Mouse (Mus musculus) hindbrain, embryonic 15.5 days (tissue): Measurements from ENCODE around the gene Vash2. TPM values are rescaled to one million over a fixed set of nuclear protein-coding genes. Genes with fewer than 3 reads are reported as not detected.

ENCODE experiments used
- ATAC-seq: fragments of 200-750 bp; cut with Nextera tagmentation; 2 replicates; pipeline ENCODE4 v1.8.0; 2017; ENCODE audit warnings: low read depth, moderate number of reproducible peaks, moderate TSS enrichment; ENCODE audit not compliant: low FRiP score
- H3K27ac ChIP-seq: fragments of 300-500 bp; sonication (generic); replicated peaks from 2 replicates; pipeline ENCODE4 v1.5.1; 2015; ENCODE audit warnings: mild to moderate bottlenecking, inconsistent platforms
- H3K27me3 ChIP-seq: fragments of 300-500 bp; sonication (generic); 2 replicates; pipeline ENCODE4 v1.6.1; 2015; ENCODE audit warnings: control low read depth, inconsistent platforms
- H3K36me3 ChIP-seq: fragments of 300-500 bp; sonication (generic); 2 replicates; pipeline ENCODE4 v1.6.1; 2015; ENCODE audit warnings: control low read depth, inconsistent platforms
- H3K4me1 ChIP-seq: fragments of 300-500 bp; sonication (generic); replicated peaks from 2 replicates; pipeline ENCODE4 v1.6.1; 2015; ENCODE audit warnings: control low read depth, inconsistent platforms
- H3K4me2 ChIP-seq: fragments of 300-500 bp; sonication (generic); 2 replicates; pipeline ENCODE4 v1.6.1; 2015; ENCODE audit warnings: moderate library complexity, mild to moderate bottlenecking, inconsistent platforms
- H3K4me3 ChIP-seq: fragments of 300-500 bp; sonication (generic); 2 replicates; pipeline ENCODE4 v1.5.1; 2015; ENCODE audit warnings: mild to moderate bottlenecking, inconsistent platforms
- H3K9ac ChIP-seq: fragments of 300-500 bp; sonication (generic); 2 replicates; pipeline ENCODE4 v1.6.1; 2015; ENCODE audit warnings: inconsistent platforms
- H3K9me3 ChIP-seq: fragments of 300-500 bp; sonication (generic); 2 replicates; pipeline ENCODE4 v1.6.1; 2016; ENCODE audit warnings: control low read depth, inconsistent platforms
- WGBS: fragments of 180-500 bp; shearing (Covaris S2); methylation state at CpG from one replicate; pipeline ENCODE4 v1.1.7; 2015; 5-methylcytosine and 5-hydroxymethylcytosine counted together
- polyA plus RNA-seq: library from polyadenylated mRNA; unstranded; fragments of >200 nt; fragmentation: Nextera tagmentation; extraction: Ambion mirVana; gene quantifications from 2 replicates; pipeline ENCODE4 v1.2.1, GENCODE M21; 2015

Vash2 gene
- polyA plus RNA-seq, 1 experiment from 2014 or later: 83.6 TPM

DNA sequence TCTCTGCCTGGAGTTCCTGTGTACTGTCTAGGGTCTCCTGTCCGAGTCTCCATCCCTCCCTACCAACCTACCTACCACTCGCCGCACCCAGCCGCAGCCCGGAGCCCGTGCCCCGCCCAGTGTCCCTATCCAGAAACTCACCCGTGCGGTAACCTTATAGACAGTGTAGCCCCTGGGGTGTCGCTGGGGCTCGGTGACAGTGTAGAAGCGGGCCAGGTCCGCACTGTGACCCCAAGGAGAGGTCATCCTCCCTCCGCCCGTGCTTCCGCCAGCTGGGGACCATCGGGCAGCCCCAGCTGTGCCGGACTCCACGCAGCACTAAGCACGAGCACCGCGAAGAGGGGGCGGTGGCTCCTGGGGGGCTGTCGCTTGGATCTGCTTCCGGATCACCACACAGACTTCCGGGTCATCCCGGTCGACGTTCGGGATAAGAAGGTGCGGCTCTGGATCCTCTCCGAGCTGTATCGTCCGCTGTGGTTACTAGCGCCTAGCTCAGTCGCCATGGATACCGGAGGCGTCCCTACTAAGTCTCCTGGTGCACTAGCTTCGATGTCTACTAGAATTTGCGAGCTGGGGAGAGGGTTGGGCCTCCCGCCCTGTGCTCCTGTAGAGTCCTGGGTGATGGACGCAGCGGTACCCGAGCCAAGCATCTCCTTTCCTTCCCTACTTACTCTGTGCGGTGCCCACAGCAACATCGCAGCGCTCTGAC lies 67.5 kb downstream of the Vash2 start, which contains the start of gene Rps6kc1:
TSS of gene Rps6kc1 (minus strand) at position 356 of the 709 bp plus-strand sequence.
- Histone ChIP-seq H3K9me3 (no peaks in the 10 kb centered on the region), H3K4me3 (peak within 1 kb of the TSS; percentile 75), H3K4me2 (peak within 1 kb of the TSS; percentile 74), H3K27me3 (no peaks in the 10 kb centered on the region), H3K27ac (peak within 1 kb of the TSS; percentile 82), H3K36me3 (no peaks in the 10 kb centered on the region), H3K9ac (peak within 1 kb of the TSS; percentile 81), H3K4me1 (peaks cover 31% of the 10 kb centered on the region)
- ATAC-seq: peak; percentile 97
- WGBS: under 1% methylated on average over 46 of the region's 47 CpGs

DNA sequence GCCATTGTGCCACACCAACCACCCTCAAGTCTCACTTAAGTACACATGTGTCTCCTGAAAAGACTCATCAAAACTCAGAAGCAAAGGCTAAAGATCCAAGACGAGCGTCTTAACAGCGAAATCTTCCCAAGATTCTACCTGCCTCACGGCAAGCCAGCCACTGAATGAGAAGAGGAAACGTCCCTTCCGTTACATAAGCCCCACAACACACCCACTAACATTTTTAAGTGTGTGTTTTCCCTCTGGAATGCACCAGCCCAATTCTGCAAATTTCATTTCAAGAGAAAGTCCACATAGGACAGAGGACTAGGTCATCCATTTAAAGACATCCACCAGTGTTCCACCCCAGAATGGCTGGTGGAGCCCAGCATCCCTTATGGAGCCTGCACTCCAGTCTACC lies 68.3 kb downstream of the Vash2 start:
- Histone ChIP-seq H3K27ac (0 out of 2 replicates have a peak overlapping the region, but pooled peaks have one; percentile 82), H3K9me3 (no peaks in the 10 kb centered on the region), H3K9ac (peak overlapping the region; percentile 81), H3K4me1 (peaks cover 31% of the 10 kb centered on the region), H3K4me3 (peak overlapping the region; percentile 75), H3K36me3 (no peaks in the 10 kb centered on the region), H3K27me3 (no peaks in the 10 kb centered on the region), H3K4me2 (peak overlapping the region; percentile 74)
- 79% methylated on average over 6 of the region's 6 CpGs for WGBS
- no peak for ATAC-seq

DNA sequence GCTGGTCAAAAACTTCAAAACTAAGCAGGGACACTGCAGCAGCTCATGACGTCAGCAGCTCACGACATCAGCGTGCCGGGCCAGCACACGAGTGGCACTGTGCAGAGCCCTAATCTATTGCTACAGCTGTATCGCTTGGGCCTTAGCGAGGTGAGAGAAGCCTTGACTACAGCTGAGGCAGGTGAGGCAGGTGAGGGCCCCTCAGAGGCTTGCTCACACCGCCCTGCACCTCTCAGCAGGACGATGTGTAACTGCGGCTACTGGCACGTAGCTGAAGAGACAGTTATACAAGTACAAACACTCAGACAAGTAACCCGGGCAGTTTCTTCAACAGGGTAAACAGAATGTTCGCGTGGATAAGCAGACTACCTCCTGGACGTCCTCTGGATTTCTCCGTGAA lies 74.4 kb downstream of the Vash2 start:
- no peak overlapping the region for H3K9ac ChIP-seq
- whole genome bisulfite sequencing: 94% methylated on average over 16 of the region's 16 CpGs
- H3K9me3 ChIP-seq: no peaks in the 10 kb centered on the region
- no peaks in the 10 kb centered on the region for H3K27me3 ChIP-seq
- ATAC-seq: no peak
- peaks cover 10% of the 10 kb centered on the region for H3K4me1 ChIP-seq
- H3K4me3 ChIP-seq: no peak overlapping the region
- no peak overlapping the region for H3K27ac ChIP-seq
- H3K36me3 ChIP-seq: peaks cover 11% of the 10 kb centered on the region
- H3K4me2 ChIP-seq: no peak overlapping the region

DNA sequence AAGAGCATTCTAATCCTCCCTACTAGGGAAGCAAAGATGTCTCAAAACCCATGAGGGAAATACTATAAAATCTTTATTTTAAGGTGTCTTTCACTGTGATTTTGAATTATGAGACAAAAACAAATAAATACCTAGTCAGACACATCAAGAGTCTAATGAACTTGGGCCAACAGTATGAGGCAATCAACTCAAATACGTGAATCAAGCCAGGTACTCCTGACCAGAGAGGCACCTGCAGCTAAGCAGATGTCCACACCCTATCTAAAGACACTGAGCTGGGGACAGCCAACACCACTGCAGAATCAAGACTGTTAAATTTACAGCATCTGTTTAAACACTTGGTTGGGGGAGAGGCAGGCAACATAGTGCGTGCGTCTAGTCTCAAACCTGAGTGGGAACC lies 75.0 kb downstream of the Vash2 start:
- H3K27me3 ChIP-seq: no peaks in the 10 kb centered on the region
- H3K36me3 ChIP-seq: peaks cover 11% of the 10 kb centered on the region
- WGBS: 92% methylated on average over 3 of the region's 3 CpGs
- H3K4me2 ChIP-seq: no peak overlapping the region
- no peak overlapping the region for H3K4me3 ChIP-seq
- peaks cover 4% of the 10 kb centered on the region; the same call in 1 of the 2 replicates for H3K4me1 ChIP-seq
- H3K27ac ChIP-seq: no peak overlapping the region
- no peaks in the 10 kb centered on the region for H3K9me3 ChIP-seq
- no peak overlapping the region for H3K9ac ChIP-seq
- ATAC-seq: no peak

DNA sequence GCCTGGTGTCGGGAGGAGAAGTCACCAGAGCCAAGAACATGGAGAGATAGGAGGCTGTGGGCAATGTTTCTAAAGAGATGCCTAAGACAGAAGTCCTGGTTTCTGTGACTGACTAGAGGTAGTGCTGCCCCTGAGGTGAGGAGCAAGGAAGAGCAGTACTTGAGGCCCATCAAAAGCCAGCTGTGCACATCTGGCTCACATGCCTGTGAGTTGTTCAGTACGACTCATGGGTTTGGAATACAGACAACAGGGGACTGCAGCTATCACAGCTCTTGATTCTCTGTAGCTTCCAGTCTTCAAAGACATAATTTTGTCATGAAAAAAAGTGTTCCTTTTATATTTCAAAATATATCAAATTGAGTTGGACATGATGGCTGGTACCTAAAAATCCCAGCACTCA lies 78.0 kb downstream of the Vash2 start:
- 62% methylated on average over 2 of the region's 2 CpGs for WGBS
- no peak overlapping the region for H3K27ac ChIP-seq
- no peak overlapping the region for H3K4me3 ChIP-seq
- no peak overlapping the region for H3K9ac ChIP-seq
- H3K9me3 ChIP-seq: no peaks in the 10 kb centered on the region
- H3K4me2 ChIP-seq: no peak overlapping the region
- no peak for ATAC-seq
- no peaks in the 10 kb centered on the region for H3K27me3 ChIP-seq
- peaks cover 24% of the 10 kb centered on the region for H3K36me3 ChIP-seq
- no peaks in the 10 kb centered on the region for H3K4me1 ChIP-seq

DNA sequence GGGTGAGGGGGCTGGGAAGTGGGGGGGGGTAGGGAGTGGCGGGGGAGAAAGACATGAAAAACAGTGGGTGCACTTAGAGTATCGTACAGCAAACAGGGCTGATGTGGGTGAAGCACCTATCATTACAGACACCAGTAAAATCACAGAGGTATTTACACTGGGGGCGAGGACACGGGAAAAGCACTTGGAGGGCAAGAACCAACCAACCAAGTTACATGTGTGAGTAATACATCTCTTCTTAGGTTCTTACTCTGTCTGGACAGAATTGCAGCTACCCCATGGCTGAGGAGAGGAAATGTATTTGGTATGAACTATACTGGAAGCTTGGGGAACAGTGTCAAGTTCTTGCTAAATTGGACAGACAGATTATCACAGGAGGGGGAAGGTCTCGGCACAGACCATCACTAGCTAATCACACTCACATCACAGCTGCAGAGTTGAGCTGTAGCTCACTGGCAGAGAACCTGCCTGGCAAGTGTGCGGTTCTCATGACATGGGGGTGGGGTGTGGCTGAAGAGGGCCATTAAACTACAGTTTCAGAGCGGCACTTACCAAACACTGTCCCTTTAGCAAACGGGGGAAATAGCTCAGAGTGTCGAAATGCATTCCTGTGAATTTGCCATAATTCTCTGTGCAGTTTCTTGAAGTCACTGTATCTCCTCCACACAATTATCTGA lies 80.1 kb downstream of the Vash2 start:
- Histone ChIP-seq H3K4me1 (no peaks in the 10 kb centered on the region), H3K9ac (no peak overlapping the region), H3K27me3 (no peaks in the 10 kb centered on the region), H3K27ac (no peak overlapping the region), H3K36me3 (peaks cover 32% of the 10 kb centered on the region), H3K9me3 (no peaks in the 10 kb centered on the region), H3K4me3 (no peak overlapping the region), H3K4me2 (no peak overlapping the region)
- WGBS: 91% methylated on average over 9 of the region's 9 CpGs
- ATAC-seq: no peak

DNA sequence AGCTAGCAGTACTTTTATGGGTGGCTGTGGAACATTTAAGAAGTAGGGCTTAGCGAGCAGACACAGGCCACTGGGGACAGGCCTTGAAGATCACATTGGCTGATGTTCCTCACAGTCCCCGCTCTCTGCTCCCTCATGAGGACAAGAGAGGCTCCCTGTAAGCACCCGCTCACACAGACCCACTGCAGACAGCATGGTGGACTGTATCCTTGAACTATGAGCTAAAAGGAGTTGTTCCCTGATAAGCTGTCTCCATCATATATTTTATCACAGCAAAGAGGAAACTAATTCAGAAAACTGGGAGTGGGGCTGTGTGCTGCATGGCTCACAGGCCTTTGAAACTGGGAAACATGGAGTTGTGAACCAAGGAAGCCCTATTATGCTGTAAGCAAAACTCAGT lies 80.9 kb downstream of the Vash2 start:
- H3K4me2 ChIP-seq: no peak overlapping the region
- no peak for ATAC-seq
- no peak overlapping the region for H3K4me3 ChIP-seq
- 93% methylated on average over 3 of the region's 3 CpGs for WGBS
- no peaks in the 10 kb centered on the region for H3K27me3 ChIP-seq
- peaks cover 25% of the 10 kb centered on the region for H3K36me3 ChIP-seq
- no peak overlapping the region for H3K9ac ChIP-seq
- no peak overlapping the region for H3K27ac ChIP-seq
- H3K4me1 ChIP-seq: no peaks in the 10 kb centered on the region
- H3K9me3 ChIP-seq: no peaks in the 10 kb centered on the region

Other genes with a start within 250 kb of the Vash2 start
- gene Rps6kc1, start 67.5 kb downstream of the Vash2 start, polyA plus RNA-seq: 27.4 and 30.4 TPM in 2 replicates
- 43.9 and 48.6 TPM in 2 replicates for gene Angel2, start 54.2 kb downstream of the Vash2 start, polyA plus RNA-seq
- gene Flvcr1, start 46.9 kb upstream of the Vash2 start, polyA plus RNA-seq: 9.9 and 10.2 TPM in 2 replicates
- gene Spata45, start 57.3 kb upstream of the Vash2 start, polyA plus RNA-seq: not detected in 2 replicates
- gene Tatdn3, start 83.6 kb upstream of the Vash2 start, polyA plus RNA-seq: 14.5 TPM in 2 replicates
- 4.6 and 4.9 TPM in 2 replicates for gene Nsl1, start 83.7 kb upstream of the Vash2 start, polyA plus RNA-seq
- gene Batf3, start 118.6 kb upstream of the Vash2 start, polyA plus RNA-seq: 2.0 and 2.3 TPM in 2 replicates
- not detected in 2 replicates for gene Fam71a, start 185.5 kb upstream of the Vash2 start, polyA plus RNA-seq
- gene Atf3, start 238.7 kb upstream of the Vash2 start, polyA plus RNA-seq: 0.73 and 1.8 TPM in 2 replicates